Mouse (Mus musculus): ENCODE measurements around the gene Gucd1.

GRCm38 (mm10) chr10:75484767-75485166, 33.0 kb downstream of the Gucd1 start:
- TF ChIP-seq POLR2A (IDR thresholded peaks at IDR 0.05; ENCODE audit: extremely low read depth, insufficient read depth, low read length) (no peak), CTCF (IDR thresholded peaks at IDR 0.05; ENCODE audit: low read depth, low read length) (no peak)

Measured in liver, adult 2 months (tissue).